Mouse (Mus musculus) v-Abl transformed pro-B cells (cell line): ENCODE data around the gene Gk2.

Source experiments
- in situ Hi-C, 2 experiments: fragments of 400-800 bp; cut with MboI; formaldehyde crosslinking; loops; one replicate each; pipeline ENCODE4 v1.15.1; 2025; ENCODE audit not compliant: unreplicated experiment in 2 of 2

Gene Gk2

GRCm38 (mm10) chr5:97456816-97457215 lies at the start of gene Gk2:
Gene Gk2, minus strand, starts transcription at chr5:97457021.
- in situ Hi-C loops = no loop called here

- in situ Hi-C loops = no loop called here
Observed at GRCm38 (mm10) chr5:97498041-97498440, 41.2 kb upstream of the Gk2 start.

- in situ Hi-C loops = no loop called here
Observed at GRCm38 (mm10) chr5:97495488-97496092, 38.8 kb upstream of the Gk2 start.

- in situ Hi-C loops = no loop called here
Observed at GRCm38 (mm10) chr5:97493421-97493820, 36.6 kb upstream of the Gk2 start.

GRCm38 (mm10) chr5:97486141-97486540 lies 29.3 kb upstream of the Gk2 start:
- in situ Hi-C loops = no loop called here

- in situ Hi-C loops = no loop called here
Observed at GRCm38 (mm10) chr5:97479991-97480390, 23.2 kb upstream of the Gk2 start.

GRCm38 (mm10) chr5:97467246-97467645 lies 10.4 kb upstream of the Gk2 start:
- in situ Hi-C loops = no loop called here

- in situ Hi-C loops = no loop called here
Observed at GRCm38 (mm10) chr5:97466430-97467158, 9.8 kb upstream of the Gk2 start.

GRCm38 (mm10) chr5:97465956-97466355 lies 9.1 kb upstream of the Gk2 start:
- in situ Hi-C loops = no loop called here

GRCm38 (mm10) chr5:97462856-97463255 lies 6.0 kb upstream of the Gk2 start:
- in situ Hi-C loops = no loop called here

- in situ Hi-C loops = no loop called here
Observed at GRCm38 (mm10) chr5:97451451-97451850, 5.4 kb downstream of the Gk2 start.

- in situ Hi-C loops = no loop called here
Observed at GRCm38 (mm10) chr5:97444191-97444590, 12.6 kb downstream of the Gk2 start.

GRCm38 (mm10) chr5:97432512-97432911 lies 24.3 kb downstream of the Gk2 start:
- in situ Hi-C loops = no loop called here

- in situ Hi-C loops = no loop called here
Observed at GRCm38 (mm10) chr5:97429976-97430375, 26.8 kb downstream of the Gk2 start.

- in situ Hi-C loops = no loop called here
Observed at GRCm38 (mm10) chr5:97421669-97422068, 35.2 kb downstream of the Gk2 start.

- in situ Hi-C loops = no loop called here
Observed at GRCm38 (mm10) chr5:97417185-97417584, 39.6 kb downstream of the Gk2 start.

GRCm38 (mm10) chr5:97415837-97416236 lies 41.0 kb downstream of the Gk2 start:
- in situ Hi-C loops = no loop called here

GRCm38 (mm10) chr5:97413716-97414115 lies 43.1 kb downstream of the Gk2 start:
- in situ Hi-C loops = no loop called here

- in situ Hi-C loops = no loop called here
Observed at GRCm38 (mm10) chr5:97410190-97410589, 46.6 kb downstream of the Gk2 start.

- in situ Hi-C loops = no loop called here
Observed at GRCm38 (mm10) chr5:97409234-97409704, 47.6 kb downstream of the Gk2 start.
